ENCODE assay signal across 8 mouse cellular contexts in genomic region chr3:62507206-62507647, GRCm38 (mm10). TPM values are rescaled to one million over a fixed set of nuclear protein-coding genes. Genes with fewer than 3 reads are reported as not detected.
DNase-seq lines count a peak whose midpoint lies in the region; ATAC-seq lines count a peak whose summit lies in the region.

No protein-coding gene starts in this region.

- peak overlapping the region; percentile 74 for H3K4me2 ChIP-seq in liver, embryonic 12.5 days

- H3K27ac ChIP-seq in heart, embryonic 10.5 days, result peak overlapping the region; percentile 98
- H3K27ac ChIP-seq in liver, embryonic 12.5 days, result no peak overlapping the region

- DNase-seq in heart, embryonic 10.5 days (ENCODE audit: low spot score), result no peak
- DNase-seq in heart, adult 8-10 months (ENCODE audit: low spot score), result no peak
- peak; percentile 5 for DNase-seq in thymus, postnatal 14 days
- no peak for DNase-seq in thymus, adult 18-20 months
- no peak for DNase-seq in cerebellum, adult 11 months
- no peak for DNase-seq in gastrocnemius, postnatal 36 days

- H3K9me3 ChIP-seq in heart, embryonic 10.5 days, result no peaks in the 10 kb centered on the region
- no peaks in the 10 kb centered on the region for H3K9me3 ChIP-seq in liver, embryonic 12.5 days (replicated peaks)

- no peak for ATAC-seq in liver, embryonic 12.5 days
- no peak for ATAC-seq in CD4-positive, CD25-positive, alpha-beta regulatory T cell, adult 4 months

- peak overlapping the region; percentile 92 for H3K4me3 ChIP-seq in heart, embryonic 10.5 days
- peak overlapping the region; percentile 95 for H3K4me3 ChIP-seq in liver, embryonic 12.5 days

- 0 out of 2 replicates have a peak overlapping the region, but pooled peaks have one; percentile 22 for H3K9ac ChIP-seq in liver, embryonic 12.5 days

- intact Hi-C loops in gastrocnemius, postnatal 36 days (cut with DNase I), result no loop called here

- H3K36me3 ChIP-seq in heart, embryonic 10.5 days, result no peaks in the 10 kb centered on the region
- no peaks in the 10 kb centered on the region for H3K36me3 ChIP-seq in liver, embryonic 12.5 days

- 46% methylated on average over 5 of the region's 5 CpGs for WGBS in heart, embryonic 10.5 days
- WGBS in liver, embryonic 12.5 days (ENCODE audit: insufficient replicate concordance), result 36% methylated on average over 5 of the region's 5 CpGs

- H3K27me3 ChIP-seq in heart, embryonic 10.5 days (ENCODE audit: insufficient read depth, poor library complexity, severe bottlenecking), result peaks cover 3% of the 10 kb centered on the region; the same call in 1 of the 2 replicates
- H3K27me3 ChIP-seq in liver, embryonic 12.5 days (replicated peaks), result no peaks in the 10 kb centered on the region; the same call in 1 of the 2 replicates

- H3K4me1 ChIP-seq in heart, embryonic 10.5 days, result peaks cover 7% of the 10 kb centered on the region
- H3K4me1 ChIP-seq in liver, embryonic 12.5 days, result peaks cover 16% of the 10 kb centered on the region

RNA-seq across cellular contexts. Expression of gene Dhx36, which starts 0.4 kb away (rescaled TPM):
- polyA plus RNA-seq in heart, embryonic 10.5 days (2016; fragmentation: Nextera tagmentation; extraction: Ambion mirVana), result 20.0 and 27.6 TPM in 2 replicates
- total RNA-seq in heart, adult 8-10 months (2022), result 10 to 100 TPM; 13.8 to 18.9 (median 16.7) TPM
- 20.3 and 21.5 TPM in 2 replicates for polyA plus RNA-seq in liver, embryonic 12.5 days (2016; fragmentation: Nextera tagmentation; extraction: Ambion mirVana)
- 10 to 100 TPM; 23.4 to 23.8 TPM for polyA plus RNA-seq in CD4-positive, CD25-positive, alpha-beta regulatory T cell, adult 4 months (2017; shearing (Covaris generic))
- total RNA-seq in gastrocnemius, postnatal 36 days (2021), result 10 to 100 TPM; 11.1 to 15.3 TPM
